Mouse (Mus musculus): ENCODE measurements around the gene Sema5b. TPM values are rescaled to one million over a fixed set of nuclear protein-coding genes. Genes with fewer than 3 reads are reported as not detected.
A peak's percentile ranks its signal among the peaks of the same experiment; 100 is the strongest.

The Sema5b gene
- polyA plus RNA-seq, 1 experiment from 2014 or later, result 2.2 TPM

DNA sequence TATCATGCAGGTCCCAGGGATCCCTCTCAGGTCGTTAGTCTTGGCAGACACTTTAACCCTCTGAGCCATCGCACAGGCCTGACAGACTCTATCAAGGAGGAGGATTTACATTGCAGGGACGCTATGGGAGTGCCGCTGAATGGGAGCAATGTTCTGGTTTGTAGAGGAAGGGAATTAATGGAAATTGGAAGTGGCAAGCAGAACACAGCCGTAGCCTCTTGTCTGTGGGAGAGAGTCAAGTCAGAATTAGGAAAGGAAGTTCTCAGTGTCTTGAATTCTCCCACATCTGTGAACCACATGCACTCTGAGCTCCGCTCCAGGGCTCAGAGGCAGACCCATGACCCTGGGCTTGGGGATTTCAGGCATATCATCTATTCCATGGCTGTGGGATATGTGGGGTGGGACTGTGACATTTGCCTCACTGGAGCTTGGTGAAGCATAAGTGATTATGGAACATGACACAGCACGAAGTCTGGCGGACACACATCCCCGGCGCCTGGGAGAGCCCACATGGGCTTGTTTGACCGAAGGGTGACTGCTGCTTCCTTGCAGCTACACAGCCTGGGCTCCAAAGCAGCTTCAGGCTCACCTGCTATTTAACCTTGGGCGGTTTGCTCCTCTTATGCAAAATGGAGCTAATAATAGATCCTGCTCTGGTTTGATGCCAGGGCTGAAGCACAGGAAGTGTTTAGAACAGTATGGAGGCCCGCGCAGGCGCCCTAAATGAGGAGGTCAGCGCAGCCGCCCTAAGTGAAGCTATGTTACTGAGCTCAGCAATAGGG, 140.6 kb downstream of the Sema5b start:
- H3K27ac ChIP-seq, result peak overlapping the region; percentile 47; the same call in 1 of the 2 replicates
- H3K4me1 ChIP-seq, result peaks cover 16% of the 10 kb centered on the region
- H3K27me3 ChIP-seq (ENCODE audit: insufficient read depth, poor library complexity, severe bottlenecking), result no peaks in the 10 kb centered on the region
- DNase-seq (ENCODE audit: low spot score), result no peak
- no peaks in the 10 kb centered on the region for H3K9me3 ChIP-seq
- H3K4me3 ChIP-seq, result no peak overlapping the region
- no peaks in the 10 kb centered on the region for H3K36me3 ChIP-seq
- 69% methylated on average over 17 of the region's 17 CpGs for WGBS

DNA sequence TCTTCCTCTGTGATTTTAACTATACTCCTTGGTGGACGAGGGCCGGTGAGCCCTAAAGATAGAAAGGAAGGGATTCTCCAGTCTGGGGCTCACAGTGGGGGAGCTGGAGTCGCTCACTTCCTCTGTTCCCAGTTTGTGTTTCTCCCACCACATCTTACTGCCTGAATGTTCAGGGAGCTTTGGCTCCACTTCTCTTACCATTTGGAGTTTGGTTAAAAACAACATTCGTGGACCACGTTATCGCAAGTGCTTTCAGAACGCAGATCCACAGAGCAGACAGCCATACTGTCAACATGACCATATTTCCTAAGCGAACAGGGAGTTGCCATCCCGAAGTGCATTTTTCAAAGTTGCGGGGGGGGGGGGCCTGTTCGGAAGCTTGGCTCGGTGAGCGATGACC, 144.1 kb downstream of the Sema5b start:
- no peak for DNase-seq (ENCODE audit: low spot score)
- H3K27me3 ChIP-seq (ENCODE audit: insufficient read depth, poor library complexity, severe bottlenecking), result no peaks in the 10 kb centered on the region
- WGBS, result 76% methylated on average over 13 of the region's 13 CpGs
- H3K27ac ChIP-seq, result no peak overlapping the region
- no peak overlapping the region for H3K4me3 ChIP-seq
- peaks cover 8% of the 10 kb centered on the region for H3K4me1 ChIP-seq
- H3K36me3 ChIP-seq, result no peaks in the 10 kb centered on the region
- H3K9me3 ChIP-seq, result no peaks in the 10 kb centered on the region

DNA sequence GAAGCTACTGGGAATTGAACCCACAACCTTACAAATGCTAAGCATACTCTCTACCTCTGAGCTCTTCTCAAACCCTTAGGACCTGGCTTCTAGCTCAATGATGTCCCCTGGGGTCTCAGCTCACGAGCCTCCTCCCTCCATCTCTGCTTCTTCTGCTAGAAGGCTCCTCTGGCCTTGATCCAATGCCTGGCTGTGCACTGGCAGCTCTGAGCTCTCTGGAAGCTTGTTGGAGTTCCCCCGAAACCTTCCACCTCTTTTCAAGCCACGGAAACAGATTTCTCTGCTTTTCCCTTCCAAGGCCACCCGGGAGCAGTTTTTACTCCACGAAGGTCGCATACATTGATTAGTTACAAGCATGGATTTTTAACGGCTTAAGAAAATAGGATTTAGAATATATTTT, 145.5 kb downstream of the Sema5b start:
- DNase-seq (ENCODE audit: low spot score), result no peak
- H3K4me3 ChIP-seq, result no peak overlapping the region
- no peaks in the 10 kb centered on the region for H3K27me3 ChIP-seq (ENCODE audit: insufficient read depth, poor library complexity, severe bottlenecking)
- no peaks in the 10 kb centered on the region for H3K36me3 ChIP-seq
- WGBS, result 84% methylated on average over 7 of the region's 7 CpGs
- no peaks in the 10 kb centered on the region for H3K9me3 ChIP-seq
- H3K27ac ChIP-seq, result no peak overlapping the region
- peaks cover 6% of the 10 kb centered on the region for H3K4me1 ChIP-seq

DNA sequence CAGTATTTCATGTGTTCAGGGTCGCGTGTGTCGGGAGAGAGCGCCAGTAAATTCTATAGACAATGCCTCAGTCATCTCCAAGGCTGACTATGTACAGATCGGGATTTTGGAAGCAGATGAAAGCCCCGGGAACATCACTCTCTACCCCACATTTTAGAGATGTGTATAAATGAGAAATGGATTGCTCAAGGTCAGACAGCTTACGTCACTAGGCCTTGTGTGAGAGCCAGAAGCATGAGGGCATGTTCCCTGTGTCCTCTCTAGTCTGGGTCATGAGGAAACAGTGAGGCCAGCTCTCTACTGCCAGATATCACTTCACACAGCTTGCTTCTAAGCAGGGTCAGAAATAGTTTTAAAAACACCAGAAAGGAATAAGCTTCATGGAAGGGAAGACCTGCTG, 150.7 kb downstream of the Sema5b start:
- 0 out of 2 replicates have a peak, but pooled peaks cover 4% of the 10 kb centered on the region for H3K9me3 ChIP-seq
- no peak overlapping the region for H3K27ac ChIP-seq
- WGBS, result 93% methylated on average over 7 of the region's 7 CpGs
- no peak overlapping the region for H3K4me3 ChIP-seq
- no peak for DNase-seq (ENCODE audit: low spot score)
- no peaks in the 10 kb centered on the region for H3K27me3 ChIP-seq (ENCODE audit: insufficient read depth, poor library complexity, severe bottlenecking)
- peaks cover 13% of the 10 kb centered on the region for H3K36me3 ChIP-seq
- no peaks in the 10 kb centered on the region for H3K4me1 ChIP-seq

DNA sequence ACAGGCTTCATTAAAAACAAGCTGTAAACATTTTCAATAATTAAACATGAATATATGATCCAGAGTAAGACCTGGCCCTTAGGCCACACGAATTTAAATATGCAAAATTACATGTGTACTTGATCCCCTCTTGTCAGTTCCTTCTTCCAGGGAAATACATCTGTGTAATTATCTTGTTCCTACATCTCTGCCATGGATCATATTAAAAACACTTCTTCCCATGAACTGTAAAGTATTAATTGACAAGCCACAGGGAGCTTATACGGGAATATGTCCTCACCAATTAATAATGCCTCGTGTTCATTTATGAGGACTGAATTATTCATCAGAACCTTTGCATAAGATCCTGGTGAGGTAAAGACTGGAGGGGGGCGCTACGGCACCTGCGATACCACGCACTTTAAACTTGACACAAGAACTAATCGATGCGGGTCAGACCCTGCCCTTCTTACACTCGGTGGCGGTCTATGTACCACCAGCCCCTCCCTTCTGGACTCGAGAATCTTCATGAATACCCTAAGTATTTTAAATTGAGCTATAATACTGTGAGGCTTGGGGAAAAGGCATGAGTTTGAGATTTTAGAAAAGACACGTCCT, 153.4 kb downstream of the Sema5b start:
- no peak overlapping the region for H3K4me3 ChIP-seq
- H3K27me3 ChIP-seq (ENCODE audit: insufficient read depth, poor library complexity, severe bottlenecking), result no peaks in the 10 kb centered on the region
- H3K4me1 ChIP-seq, result no peaks in the 10 kb centered on the region
- H3K36me3 ChIP-seq, result peaks cover 19% of the 10 kb centered on the region
- 90% methylated on average over 13 of the region's 13 CpGs for WGBS
- DNase-seq (ENCODE audit: low spot score), result no peak
- H3K9me3 ChIP-seq, result 0 out of 2 replicates have a peak, but pooled peaks cover 4% of the 10 kb centered on the region
- H3K27ac ChIP-seq, result no peak overlapping the region

DNA sequence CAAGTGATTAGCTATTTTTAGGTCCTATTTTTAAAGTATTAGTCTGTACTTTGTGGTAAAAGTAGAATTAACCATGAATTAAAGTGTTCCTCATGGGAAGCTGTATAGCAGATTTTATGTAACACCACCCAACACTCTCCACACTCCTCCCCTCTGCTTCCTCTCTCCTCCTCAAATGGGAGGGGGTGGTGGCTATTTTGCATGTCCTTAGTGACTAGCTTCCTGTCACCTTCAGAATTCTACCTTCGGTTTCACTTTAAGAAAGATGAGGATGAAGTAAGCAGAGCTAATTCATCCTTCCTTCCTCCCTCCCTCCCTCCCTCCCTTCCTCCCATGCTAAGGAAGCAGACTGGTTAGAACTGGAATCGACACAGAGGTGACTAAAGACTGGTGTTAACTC, 155.2 kb downstream of the Sema5b start:
- Histone ChIP-seq H3K27ac (no peak overlapping the region), H3K4me3 (no peak overlapping the region), H3K27me3 (ENCODE audit: insufficient read depth, poor library complexity, severe bottlenecking) (no peaks in the 10 kb centered on the region), H3K9me3 (0 out of 2 replicates have a peak, but pooled peaks cover 4% of the 10 kb centered on the region), H3K4me1 (no peaks in the 10 kb centered on the region), H3K36me3 (peaks cover 19% of the 10 kb centered on the region)
- DNase-seq (ENCODE audit: low spot score), result no peak
- WGBS, result 78% methylated on average over 2 of the region's 2 CpGs

DNA sequence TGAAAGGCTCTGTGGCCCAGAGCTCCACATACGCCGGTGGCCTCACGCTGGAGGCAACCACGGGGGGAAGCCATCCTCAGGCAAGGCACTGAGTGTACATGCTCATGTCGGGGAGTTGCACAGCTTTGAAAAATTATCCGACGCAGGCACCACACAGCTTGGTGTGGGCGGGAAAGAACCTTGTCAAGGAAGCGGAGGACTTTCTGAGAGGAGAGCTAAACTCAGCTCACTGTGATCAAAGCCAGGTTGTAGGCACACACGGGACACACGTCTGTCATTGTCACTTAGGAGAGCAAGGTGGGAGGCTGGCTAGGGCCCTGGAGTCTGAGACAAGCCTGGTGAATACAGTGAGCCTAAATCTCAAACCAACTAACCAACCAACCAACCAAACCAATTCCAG, 160.9 kb downstream of the Sema5b start:
- Histone ChIP-seq H3K4me3 (no peak overlapping the region), H3K27me3 (ENCODE audit: insufficient read depth, poor library complexity, severe bottlenecking) (no peaks in the 10 kb centered on the region), H3K36me3 (peaks cover 13% of the 10 kb centered on the region), H3K27ac (no peak overlapping the region), H3K4me1 (no peaks in the 10 kb centered on the region), H3K9me3 (no peaks in the 10 kb centered on the region)
- WGBS, result 69% methylated on average over 11 of the region's 11 CpGs
- DNase-seq (ENCODE audit: low spot score), result no peak

DNA sequence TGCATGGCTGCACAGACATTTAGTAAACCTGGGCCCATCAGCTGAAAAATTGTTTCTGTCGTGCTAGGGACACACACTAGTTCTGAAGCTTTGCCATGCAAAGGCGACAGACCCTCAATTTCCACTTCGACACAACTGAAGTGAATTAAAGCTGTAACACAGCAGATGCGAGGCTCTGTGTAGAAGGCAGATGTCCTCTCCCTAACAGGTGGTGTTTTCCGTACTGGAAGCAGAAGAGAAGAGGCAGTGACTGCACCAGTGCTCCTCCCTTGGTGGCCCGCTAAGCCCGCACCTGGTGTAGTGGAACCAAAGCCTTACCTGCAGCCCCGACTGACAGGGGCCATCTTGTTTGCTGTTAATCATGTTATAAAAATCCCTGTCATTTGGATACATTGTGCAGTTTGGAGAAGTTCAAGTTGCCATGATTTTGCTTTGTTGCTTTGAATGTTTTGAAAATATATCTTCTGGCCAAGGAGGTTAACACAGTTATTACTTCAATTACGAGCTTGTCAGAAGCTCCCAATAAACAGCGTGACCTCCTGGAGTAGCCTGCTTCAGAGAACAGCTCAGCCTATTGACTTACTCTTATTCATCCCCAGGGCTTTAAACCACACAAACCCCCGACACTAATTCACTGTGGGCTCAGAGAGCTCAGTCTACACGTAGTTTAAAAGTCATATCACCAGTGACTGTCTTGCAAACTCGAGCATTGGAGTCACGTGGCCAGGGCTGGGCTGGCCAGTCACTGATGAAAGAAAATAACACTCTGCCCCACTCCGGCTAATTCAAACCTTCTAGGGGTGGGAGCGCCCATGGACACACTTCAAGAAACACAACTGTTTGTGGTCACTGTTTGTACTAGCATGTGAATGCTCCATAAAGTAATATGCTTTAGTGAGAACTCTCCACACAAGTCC, 163.1 kb downstream of the Sema5b start:
- 83% methylated on average over 16 of the region's 16 CpGs for WGBS
- Histone ChIP-seq H3K27me3 (ENCODE audit: insufficient read depth, poor library complexity, severe bottlenecking) (no peaks in the 10 kb centered on the region), H3K4me1 (no peaks in the 10 kb centered on the region), H3K4me3 (no peak overlapping the region), H3K9me3 (no peaks in the 10 kb centered on the region), H3K36me3 (peaks cover 8% of the 10 kb centered on the region), H3K27ac (no peak overlapping the region)
- no peak for DNase-seq (ENCODE audit: low spot score)

DNA sequence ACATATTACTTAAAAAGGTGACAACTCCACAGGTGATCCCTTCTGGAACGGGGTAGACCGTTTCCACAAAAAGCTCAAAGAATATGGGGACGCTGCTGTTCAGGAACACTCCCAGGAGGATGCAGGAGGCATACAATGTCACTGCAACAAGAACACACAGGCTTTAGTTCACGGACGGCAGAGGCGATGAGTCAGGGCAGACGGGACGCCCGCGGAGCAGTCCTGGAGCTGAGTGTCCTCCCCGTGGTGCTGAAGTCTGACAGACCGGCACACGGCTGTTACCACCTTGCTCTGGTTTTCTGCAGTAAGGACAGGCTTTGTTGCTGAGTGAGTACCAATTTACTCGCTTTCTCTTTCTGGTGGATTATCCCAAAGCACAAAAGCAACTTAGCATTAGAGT, 163.9 kb downstream of the Sema5b start:
- WGBS, result 67% methylated on average over 14 of the region's 14 CpGs
- H3K4me3 ChIP-seq, result no peak overlapping the region
- no peaks in the 10 kb centered on the region for H3K27me3 ChIP-seq (ENCODE audit: insufficient read depth, poor library complexity, severe bottlenecking)
- H3K9me3 ChIP-seq, result no peaks in the 10 kb centered on the region
- no peak overlapping the region for H3K27ac ChIP-seq
- no peaks in the 10 kb centered on the region for H3K4me1 ChIP-seq
- DNase-seq (ENCODE audit: low spot score), result no peak
- H3K36me3 ChIP-seq, result peaks cover 8% of the 10 kb centered on the region

DNA sequence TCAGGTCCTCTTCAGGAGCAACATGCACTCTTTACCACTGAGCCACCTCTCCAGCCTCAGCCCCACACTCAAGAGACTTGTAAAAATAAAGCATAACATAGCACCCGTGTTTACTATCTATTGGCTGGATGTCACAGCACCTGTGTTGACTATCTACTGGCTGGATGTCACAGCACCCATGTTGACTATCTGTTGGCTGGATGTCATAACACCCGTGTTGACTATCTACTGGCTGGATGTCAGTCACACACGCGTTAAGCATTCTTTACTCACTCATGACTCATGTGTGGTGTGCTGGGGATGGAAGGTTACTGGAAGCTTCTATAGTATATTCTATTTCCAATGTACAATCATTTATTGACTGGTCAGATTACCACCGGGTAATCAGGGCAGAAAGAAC, 166.1 kb downstream of the Sema5b start:
- H3K27ac ChIP-seq, result no peak overlapping the region
- DNase-seq (ENCODE audit: low spot score), result no peak
- WGBS, result 88% methylated on average over 5 of the region's 5 CpGs
- peaks cover 5% of the 10 kb centered on the region for H3K4me1 ChIP-seq
- no peak overlapping the region for H3K4me3 ChIP-seq
- H3K36me3 ChIP-seq, result peaks cover 8% of the 10 kb centered on the region
- H3K27me3 ChIP-seq (ENCODE audit: insufficient read depth, poor library complexity, severe bottlenecking), result no peaks in the 10 kb centered on the region
- no peaks in the 10 kb centered on the region for H3K9me3 ChIP-seq

DNA sequence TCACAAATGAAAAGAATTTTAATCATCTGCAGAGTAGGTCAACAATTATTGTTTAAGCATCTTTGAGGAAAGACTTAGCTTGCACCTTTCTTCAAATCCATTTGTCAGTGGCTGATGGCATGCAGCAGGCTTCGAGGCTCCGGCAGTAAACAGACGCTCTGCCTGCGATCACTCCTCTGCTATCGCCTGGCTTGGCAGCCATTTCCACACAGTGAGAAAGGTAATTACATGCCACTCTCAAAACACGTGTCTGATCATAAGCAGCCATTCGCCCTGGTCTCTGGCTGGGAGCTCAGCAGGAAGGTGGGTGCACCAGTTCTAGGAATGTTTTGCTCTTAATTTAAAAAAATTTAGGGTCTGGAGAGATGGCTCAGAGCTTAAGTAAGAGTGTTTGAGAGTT, 170.1 kb downstream of the Sema5b start:
- Histone ChIP-seq H3K9me3 (no peaks in the 10 kb centered on the region), H3K4me1 (peaks cover 22% of the 10 kb centered on the region), H3K27ac (no peak overlapping the region), H3K36me3 (no peaks in the 10 kb centered on the region), H3K4me3 (no peak overlapping the region), H3K27me3 (ENCODE audit: insufficient read depth, poor library complexity, severe bottlenecking) (no peaks in the 10 kb centered on the region)
- 64% methylated on average over 7 of the region's 7 CpGs for WGBS
- DNase-seq (ENCODE audit: low spot score), result no peak

DNA sequence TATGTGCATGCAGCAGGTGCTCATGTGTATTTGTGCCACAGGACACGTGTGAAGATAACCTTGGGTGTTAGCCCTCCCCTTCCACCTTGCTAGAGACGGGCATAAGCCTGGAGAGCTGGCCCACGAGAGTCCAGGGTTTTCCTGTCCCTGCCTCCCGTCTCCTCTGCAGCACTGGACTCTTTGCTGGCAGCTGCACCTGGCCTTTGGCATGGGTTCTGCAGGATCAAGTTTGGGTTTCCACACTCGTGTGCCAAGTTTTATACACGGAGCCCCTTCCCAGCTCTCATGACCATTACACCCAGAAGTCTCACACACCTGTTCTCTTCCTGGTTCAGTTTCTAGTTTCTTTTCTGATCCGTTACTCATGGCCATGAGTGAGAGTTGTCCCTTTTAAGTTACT, 172.7 kb downstream of the Sema5b start:
- 71% methylated on average over 7 of the region's 7 CpGs for WGBS
- peaks cover 22% of the 10 kb centered on the region for H3K4me1 ChIP-seq
- H3K9me3 ChIP-seq, result no peaks in the 10 kb centered on the region
- no peak for DNase-seq (ENCODE audit: low spot score)
- no peaks in the 10 kb centered on the region for H3K27me3 ChIP-seq (ENCODE audit: insufficient read depth, poor library complexity, severe bottlenecking)
- peaks cover 4% of the 10 kb centered on the region; the same call in 1 of the 2 replicates for H3K36me3 ChIP-seq
- no peak overlapping the region for H3K4me3 ChIP-seq
- no peak overlapping the region for H3K27ac ChIP-seq
